Mouse (Mus musculus): ENCODE results near the gene Fra10ac1.

Fra10ac1 gene

DNA sequence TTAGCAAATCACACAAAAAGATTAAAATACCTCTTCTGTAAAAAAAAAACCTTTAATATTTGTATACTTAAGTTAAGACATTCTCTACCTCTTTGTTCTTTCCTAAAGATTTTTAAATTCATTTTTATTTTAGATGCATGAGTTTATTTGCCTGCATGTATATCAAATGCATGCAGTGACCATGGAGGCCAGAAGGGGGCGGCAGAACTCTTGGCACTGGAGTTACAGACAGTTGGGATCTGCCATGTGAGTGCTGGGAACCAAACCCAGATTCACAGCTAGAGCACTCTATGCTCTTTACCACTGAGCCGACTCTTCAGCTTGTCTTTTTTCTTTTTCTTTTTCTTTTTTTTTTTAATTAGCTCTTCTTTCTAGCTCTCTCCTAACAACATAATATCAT is 4.7 kb upstream of the Fra10ac1 start:
- DNase-seq (ENCODE audit: low spot score): peak; percentile 7

DNA sequence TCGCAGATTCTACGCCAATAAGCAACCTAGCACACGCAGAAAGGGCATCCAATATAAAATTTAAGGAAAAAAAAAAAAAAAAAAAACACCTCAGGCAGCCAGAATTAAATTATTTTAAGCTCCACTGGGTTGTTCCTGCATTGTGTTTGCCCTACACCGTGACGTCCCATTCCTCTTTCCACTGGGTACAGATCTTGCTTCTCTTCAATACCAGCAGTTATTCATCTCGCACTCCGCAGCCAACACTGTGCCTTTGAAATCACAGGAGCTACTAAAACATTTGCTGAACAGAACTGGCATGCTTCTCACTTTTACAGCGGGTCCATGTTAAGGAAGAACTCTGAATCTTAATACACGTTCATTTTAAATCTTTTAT is 717 bp upstream of the Fra10ac1 start:
- DNase-seq (ENCODE audit: low spot score): no peak

- DNase-seq (ENCODE audit: low spot score): no peak
Measured at GRCm38 (mm10) chr19:38223356-38223904, 526 bp downstream of the Fra10ac1 start.

DNA sequence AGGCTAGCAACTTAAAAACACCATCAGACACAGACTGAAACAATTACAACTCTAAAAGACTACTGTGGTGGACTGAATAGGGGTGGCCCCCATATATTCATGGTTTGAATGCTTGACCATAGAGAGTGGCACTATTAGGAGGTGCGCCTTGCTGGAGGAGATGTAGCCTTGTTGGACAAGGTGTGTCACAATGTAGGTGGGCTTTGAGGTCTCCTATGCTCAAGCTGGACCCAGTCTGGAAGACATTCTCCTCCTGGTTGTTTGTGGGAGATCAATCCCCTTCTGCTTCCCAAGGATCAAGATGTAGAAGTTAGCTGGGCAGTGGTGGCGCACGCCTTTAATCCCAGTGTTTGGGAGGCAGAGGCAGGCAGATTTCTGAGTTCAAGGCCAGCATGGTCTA is 6.3 kb downstream of the Fra10ac1 start:
- DNase-seq (ENCODE audit: low spot score): no peak

DNA sequence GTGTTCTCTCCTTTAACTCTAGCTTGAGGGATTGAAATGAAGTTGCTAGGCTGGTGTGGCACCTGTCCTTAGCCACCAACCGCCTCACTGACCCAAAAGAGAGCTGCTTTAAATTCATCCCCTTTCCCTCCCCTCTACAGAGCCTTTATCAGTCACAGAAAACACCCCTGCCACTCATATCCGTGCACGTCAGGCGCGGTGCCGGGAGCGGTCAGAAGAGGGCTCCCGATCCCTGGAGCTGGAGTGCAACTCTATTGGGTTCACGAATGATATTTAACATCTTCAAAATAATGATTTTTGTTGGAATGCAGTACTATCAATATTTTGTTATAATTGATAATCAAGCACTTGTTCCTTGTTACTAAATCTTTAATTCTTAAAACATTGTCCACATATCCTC is 17.3 kb downstream of the Fra10ac1 start:
- no peak for DNase-seq (ENCODE audit: low spot score)

DNA sequence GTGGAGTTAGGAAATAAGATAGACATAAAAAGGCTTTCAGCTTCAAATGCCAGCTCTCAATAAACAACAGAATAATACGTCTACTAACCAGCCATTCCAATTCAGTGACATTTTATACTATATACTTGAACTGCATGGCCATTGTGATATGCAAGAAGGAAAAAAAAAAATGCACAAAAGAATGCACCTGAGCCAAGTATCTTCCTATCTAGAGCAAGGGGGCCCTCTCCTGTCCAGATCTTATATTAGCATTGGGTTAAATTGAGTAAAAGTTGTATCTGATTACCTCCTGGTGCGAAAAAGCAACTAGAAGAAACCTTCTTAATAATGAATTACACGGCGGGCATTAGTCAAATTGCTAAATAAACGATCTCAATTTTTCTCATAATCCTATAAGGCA is 25.2 kb downstream of the Fra10ac1 start:
- no peak for DNase-seq (ENCODE audit: low spot score)

DNA sequence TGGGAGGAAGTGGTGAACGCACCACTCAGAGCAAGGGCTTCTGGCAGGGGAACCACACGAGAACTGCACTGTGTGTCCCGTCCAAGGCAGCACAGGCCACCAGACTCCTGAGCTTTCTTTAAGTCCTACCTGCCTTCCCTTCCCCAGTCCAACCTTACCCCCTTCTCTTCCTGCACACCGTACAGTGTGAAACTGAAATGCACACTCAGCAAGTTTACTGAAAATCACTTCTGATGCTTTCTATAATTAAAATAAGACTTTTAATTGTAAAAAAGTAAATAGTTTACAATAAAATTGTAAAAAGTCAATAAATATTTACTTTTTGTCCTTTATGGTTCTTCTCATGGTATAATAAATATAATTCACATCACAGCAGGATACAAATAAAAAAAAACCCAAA is 28.7 kb downstream of the Fra10ac1 start:
- DNase-seq (ENCODE audit: low spot score): no peak

- no peak for DNase-seq (ENCODE audit: low spot score)
Measured at GRCm38 (mm10) chr19:38191446-38191845, 32.5 kb downstream of the Fra10ac1 start.

- DNase-seq (ENCODE audit: low spot score): no peak
Measured at GRCm38 (mm10) chr19:38190606-38191005, 33.4 kb downstream of the Fra10ac1 start.

DNA sequence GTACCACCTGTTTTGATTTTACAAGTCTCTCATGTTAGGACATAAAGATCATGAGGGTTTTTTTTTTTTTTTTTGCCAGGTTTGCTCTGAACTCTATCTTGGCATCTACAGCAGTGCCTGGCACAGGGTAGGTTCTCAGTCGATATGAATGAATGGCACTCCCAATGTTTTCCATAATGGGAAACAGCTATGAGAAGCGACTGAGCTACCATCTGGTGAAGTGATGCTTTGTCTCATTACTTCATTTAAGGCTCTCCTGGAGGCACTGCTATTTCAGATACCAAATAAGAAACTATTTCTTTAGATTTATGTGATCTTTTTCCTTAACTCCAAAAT is 36.6 kb downstream of the Fra10ac1 start:
- DNase-seq (ENCODE audit: low spot score): no peak

- no peak for DNase-seq (ENCODE audit: low spot score)
Measured at GRCm38 (mm10) chr19:38186631-38187344, 37.2 kb downstream of the Fra10ac1 start.

DNA sequence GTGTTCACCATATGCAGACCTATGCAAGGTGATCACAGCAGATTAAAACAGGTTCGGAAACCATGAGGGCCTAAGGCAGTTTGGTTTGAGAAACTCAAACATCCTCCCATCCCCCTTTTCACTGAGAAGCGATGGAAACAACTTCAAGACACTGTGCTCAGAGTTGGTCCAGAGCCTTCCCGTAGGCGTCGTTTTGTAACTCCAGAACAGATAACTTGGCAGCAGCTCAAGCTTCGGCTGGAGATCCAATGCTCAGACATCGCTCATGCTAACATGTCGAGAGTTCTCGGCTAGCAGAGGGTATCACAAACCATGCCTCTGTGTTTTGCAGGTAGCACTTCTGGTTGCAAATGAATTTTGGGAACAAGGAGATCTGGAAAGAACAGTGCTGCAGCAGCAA is 44.3 kb downstream of the Fra10ac1 start:
- no peak for DNase-seq (ENCODE audit: low spot score)

DNA sequence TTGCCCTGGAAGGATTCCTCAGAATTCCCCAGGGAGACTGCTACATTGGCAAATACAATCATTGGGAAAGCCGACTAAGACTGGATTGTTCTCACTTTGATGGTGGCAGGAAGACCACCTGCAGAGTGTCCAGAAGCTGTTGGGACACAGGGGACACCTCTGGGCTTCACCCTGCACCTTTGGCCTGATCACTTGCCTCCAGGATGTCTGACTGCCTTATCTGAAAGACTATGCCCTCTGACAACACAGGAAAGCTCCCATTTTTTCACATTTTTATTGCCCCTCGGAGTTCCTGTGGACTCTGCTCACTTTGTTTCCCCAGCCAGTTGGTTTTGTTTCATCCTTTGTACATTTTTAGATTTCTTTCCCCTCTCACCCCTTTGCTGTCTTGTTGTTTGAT is 59.3 kb downstream of the Fra10ac1 start:
- DNase-seq (ENCODE audit: low spot score): no peak

GRCm38 (mm10) chr19:38161648-38162354 is 62.2 kb downstream of the Fra10ac1 start:
- DNase-seq (ENCODE audit: low spot score): no peak

- no peak for DNase-seq (ENCODE audit: low spot score)
Measured at GRCm38 (mm10) chr19:38156243-38156642, 67.7 kb downstream of the Fra10ac1 start.

GRCm38 (mm10) chr19:38143540-38144271 is 80.2 kb downstream of the Fra10ac1 start:
- DNase-seq (ENCODE audit: low spot score): no peak

All from T-cell, adult 2 months (primary cell).